Mouse (Mus musculus) mouse embryonic stem cell (cell line): ENCODE results near the gene Tlcd1.
"Not testable (repeated sequence)": the region's sequence is repeated elsewhere in the genome, so short reads cannot be mapped to it uniquely, and the experiment has no call there.

Experiments
- in situ Hi-C, 2 experiments: fragments of 300-500 bp; cut with MboI; formaldehyde crosslinking; loops; 1 replicate in 1 of 2; 3 replicates in 1 of 2; pipeline ENCODE4 v1.14.3; 2019 to 2020; ENCODE audit warnings: low sequenced_read_pairs in 2 of 2, low pct_unique_long_range_greater_than_20kb in 1 of 2, mixed read lengths in 1 of 2; ENCODE audit not compliant: unreplicated experiment in 1 of 2

Gene Tlcd1

DNA sequence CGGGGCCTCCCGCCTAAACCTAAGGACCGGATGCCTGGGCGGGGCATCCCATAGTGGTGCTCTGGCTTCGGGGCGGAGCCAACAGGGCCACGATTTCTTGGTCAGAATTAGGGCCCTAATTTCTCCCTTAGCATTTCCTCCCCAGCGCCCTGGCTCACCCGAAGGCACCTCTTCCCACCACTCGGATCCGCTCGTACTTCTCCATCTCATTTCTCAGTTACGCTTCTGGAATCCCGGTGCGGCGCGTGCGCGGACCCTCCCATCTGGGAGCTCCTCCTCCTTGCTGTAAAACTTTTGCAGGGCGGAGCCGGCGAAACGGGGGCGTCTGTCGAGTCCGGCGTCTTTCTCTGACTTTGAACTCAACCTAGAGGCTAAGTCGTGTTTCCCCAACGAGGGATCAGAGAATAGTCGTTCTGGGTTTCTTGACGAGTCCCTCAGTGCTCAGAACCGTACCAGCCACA, at the start of gene Tlcd1, which contains the start of gene Nek8:
Gene Tlcd1 (plus strand): TSS at position 310 of the 461 bp plus-strand sequence.
Gene Nek8 (minus strand): TSS at position 274 of the 461 bp plus-strand sequence.
- in situ Hi-C loops, result no loop called here

DNA sequence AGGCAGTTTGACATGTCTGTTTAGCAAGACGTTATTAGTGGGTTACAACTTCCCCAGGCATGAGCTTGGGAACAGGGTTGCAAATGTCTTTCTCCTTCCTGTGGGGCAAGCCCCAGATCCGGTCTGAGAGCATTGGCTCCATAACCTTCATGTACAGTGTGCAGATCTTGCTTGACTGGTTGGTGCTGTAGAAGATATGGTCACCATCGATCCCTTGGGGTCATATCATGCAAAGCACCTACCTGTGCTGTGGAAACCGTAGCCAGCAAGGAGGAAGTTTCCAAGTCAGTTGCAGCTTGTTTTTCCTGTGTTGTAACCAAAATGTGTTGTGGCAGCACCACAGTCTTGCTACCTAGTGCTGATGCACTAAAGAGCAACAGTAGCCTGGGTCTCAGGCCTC, 49.8 kb upstream of the Tlcd1 start:
- in situ Hi-C loops, result no loop called here

DNA sequence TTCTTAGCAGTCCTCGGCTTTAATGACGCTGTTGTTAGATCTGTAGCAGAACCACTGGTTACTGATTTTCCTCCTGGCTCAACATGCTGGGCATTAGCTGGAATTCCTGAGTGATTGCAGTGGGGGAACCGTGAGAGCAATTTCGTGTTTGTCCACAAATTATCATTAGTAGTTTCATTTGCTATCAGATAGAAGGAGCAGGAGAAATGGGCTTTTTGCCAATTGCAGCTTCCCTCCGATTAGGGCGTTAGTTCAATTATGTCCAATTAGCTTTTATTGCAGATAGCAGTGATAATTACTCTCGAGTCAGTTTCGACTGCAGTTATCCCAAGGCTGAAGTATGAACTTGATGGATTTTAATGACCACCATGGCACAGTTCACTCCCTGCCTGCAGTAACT, 47.1 kb upstream of the Tlcd1 start:
- in situ Hi-C loops, result no loop called here

DNA sequence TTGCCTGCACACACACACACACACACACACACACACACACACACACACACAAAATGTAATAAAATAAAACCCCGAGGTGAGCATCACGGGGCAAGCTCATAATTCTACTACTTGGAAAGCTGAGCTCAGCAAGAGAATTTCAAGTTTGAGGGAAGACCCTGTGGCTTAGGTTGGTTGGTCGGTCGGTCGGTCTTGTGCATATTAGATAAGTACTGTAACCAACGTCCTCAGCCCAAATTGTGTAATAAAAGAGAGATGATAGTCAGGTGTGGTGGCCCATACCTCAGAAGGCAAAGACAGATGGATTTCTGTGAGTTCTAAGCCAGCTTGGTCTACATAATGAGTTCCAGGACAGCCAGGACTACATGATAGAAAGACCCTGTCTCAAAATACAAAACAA, 42.6 kb upstream of the Tlcd1 start:
- in situ Hi-C loops, result no loop called here

DNA sequence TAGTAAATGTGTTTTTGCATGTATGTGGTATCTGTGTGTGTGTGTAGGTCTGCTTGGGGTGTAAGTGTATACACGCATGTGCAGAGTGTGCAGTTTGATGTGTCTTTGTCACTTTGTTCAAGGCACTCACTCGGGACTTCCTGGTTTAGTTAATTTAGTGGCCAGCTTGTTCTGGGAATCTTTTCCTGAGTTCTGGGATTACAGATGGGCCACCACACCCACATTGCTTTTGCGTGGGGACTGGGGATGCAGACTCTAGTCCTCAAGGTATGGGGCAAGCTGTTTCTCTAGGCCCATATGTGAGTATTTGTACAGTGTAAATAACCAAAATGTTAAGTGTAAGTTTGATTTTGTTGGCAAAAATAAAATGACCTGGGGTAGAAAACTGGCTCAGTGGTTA, 42.2 kb upstream of the Tlcd1 start:
- in situ Hi-C loops, result no loop called here

DNA sequence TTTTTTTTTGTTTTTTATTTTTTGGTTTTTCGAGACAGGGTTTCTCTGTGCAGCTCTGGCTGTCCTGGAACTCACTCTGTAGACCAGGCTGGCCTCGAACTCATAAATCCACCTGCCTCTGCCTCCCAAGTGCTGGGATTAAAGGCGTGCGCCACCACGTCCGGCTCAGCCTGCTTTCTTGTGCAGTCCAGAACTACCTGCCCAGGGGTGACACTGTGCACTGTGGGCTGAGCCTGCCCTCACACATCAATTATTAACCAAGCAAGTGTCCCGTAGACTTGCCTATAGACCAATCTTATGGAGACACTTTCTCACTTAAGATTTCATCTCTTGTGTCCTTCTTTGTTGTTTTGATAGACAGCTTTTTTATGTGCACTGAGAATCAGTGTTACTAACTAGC, 41.2 kb upstream of the Tlcd1 start:
- in situ Hi-C loops, result not testable (repeated sequence)

DNA sequence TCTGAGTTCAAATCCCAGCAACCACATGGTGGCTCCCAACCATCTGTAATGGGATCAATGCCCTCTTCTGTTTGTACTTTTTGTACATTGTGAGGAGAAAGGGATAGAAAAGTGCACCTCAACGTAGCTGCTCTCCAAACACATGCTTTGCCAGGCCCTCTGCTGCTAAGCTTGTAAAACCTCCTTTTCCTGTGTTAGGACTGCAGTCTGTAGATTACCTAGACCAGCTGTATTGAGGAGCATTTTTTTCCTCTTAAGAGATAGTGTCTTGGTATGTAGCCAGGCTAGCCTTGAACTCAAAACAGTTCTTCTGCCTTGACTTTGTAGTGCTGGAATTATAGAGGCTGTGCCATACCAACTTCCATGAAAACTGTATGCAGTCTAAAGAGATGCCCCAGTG, 40.4 kb upstream of the Tlcd1 start:
- in situ Hi-C loops, result no loop called here

DNA sequence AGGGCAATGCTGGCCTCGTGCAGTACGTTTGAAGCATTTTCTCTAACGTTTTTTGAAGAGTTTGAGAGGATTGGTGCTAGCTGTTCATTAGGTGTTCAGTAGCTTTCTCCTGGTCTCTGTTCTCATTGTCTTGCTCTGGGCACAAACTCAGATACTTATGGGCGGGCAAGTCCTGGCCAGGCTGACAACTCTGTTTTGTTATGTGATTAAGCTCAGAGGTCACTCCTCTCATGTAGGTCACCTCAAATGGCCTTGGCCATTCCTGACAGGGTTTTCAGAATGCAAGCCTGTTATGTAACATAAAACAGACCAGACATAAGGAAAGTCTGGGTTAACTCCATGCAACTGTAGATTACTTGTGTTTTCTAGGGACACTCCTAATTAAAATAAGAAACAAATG, 38.9 kb upstream of the Tlcd1 start:
- in situ Hi-C loops, result no loop called here

DNA sequence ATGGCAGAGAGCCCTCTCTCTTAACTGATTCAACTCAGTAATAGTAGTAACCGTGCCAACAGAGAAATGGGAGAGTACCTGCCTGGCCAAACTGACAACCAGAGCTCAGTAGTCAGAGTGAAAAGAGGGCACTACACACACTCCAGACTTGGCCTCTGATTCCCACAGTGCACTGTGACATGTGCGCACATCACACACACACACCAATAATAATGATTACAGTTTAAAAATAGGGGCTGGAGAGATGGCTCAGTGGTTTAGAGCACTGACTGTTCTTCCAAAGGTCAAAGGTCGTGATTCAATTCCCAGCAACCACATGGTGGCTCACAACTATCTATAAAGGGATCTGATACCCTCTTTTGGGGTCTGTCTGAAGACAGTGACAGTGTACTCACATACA, 38.5 kb upstream of the Tlcd1 start:
- in situ Hi-C loops, result no loop called here

DNA sequence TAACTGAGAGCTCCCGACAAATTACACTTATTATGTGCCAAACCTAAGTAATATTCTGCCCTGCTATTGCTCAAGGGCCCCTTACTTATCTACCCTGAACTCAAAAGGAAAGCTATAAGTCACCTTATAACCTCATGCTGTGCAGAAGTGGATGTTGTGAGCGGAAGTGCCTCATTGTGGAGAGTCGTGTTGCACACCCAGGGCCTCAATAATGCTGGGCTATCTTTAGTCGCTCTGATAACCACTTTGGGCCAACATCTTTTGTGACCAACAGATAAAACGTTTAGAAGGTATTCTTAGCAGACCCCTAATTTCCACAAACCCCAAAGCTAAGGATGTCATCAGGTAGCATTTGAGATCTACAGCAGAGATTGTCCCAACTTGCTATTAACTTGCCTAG, 35.8 kb upstream of the Tlcd1 start:
- in situ Hi-C loops, result no loop called here

DNA sequence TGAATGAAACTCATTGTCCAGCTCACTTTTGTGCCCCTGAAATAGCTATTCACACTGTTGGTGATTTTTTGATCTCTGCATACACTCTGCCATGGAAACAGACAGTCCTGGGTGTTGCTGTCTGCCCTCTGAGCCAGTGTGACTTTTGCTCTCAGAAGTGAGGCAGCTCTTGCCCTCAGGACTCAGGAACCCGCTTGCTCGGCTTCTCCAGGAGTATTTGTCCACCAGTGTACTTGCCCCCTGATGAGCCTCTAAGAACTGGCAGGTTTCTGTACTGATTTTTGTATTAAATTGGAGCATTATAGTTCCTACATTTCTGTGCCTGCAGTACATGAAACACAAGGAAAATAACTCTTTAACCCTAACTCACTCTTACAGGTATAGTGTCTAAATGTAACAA, 33.0 kb upstream of the Tlcd1 start:
- in situ Hi-C loops, result no loop called here

DNA sequence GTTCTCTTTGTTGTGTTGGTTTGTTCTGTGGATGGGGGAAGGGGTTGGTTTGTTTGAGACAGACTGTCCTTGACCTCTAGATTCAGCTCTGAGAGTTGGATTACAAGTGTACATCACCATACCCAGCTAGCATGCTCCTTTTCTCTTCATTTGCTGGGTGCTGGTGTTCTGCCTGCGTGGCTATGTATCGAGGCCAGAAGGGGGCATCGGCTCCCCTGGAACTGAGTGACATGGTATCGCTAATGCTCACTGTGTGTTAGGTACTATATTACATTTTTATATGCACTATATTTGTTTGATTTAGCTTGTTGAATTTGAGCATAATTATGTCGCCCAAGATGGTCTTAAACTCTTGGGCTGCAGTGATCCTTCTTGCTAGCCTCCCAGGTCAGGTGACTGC, 30.3 kb upstream of the Tlcd1 start:
- in situ Hi-C loops, result no loop called here

DNA sequence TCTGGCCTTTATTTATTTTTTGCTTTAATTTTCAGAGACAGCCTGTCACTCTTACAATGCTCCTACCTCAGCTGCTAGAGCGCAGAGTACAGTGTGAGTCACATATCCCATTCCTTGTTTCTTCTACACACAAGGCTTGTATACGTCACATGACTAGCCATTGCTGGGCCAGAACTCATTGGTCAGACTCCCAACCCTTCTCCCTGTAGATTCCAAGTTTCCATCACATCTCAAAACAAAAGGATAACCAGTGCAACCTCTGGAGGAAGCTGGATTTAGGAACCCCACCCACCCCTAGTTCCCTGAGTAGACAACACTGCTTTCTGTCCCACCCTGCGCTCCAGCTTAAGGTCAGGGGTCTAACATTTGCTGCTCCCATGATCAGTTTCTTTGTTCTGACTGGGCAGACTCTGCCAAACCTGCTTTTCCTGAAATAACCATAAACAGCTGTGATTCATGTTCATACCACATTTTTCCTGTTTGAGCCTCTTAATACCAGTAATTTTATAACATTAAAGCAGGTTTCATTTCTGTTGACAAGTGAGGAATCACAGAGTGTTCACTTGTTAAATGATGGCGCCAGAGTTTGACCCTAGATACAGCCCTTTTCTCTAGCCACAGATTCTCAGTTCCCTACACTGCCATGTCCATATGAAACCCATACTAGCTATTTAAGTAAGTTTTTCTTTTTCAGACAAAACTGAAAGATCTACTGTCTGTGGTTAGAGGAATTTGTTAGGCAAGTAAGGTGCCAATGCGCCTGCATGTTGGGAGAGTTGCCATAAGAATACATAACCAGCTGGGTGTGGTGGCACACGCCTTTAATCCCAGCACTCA, 29.6 kb upstream of the Tlcd1 start:
- in situ Hi-C loops, result no loop called here

DNA sequence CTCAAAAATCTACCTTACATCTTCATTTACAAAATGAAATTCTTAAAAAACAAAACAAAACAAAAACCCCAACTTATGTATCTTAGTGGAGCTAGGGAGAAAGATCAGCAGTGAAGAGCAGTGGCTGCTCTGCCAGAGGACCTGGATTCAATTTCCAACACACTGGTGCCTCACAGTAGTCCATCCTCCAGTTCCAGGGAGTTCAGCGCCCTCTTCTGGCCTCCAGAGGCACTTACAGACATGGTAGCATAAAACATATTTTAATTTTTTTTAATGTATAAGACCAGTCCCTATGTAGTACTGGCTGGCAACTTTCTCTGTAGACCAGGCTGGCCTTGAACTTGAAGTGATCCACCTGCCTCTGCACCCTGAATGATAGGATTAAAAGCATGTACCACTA, 25.4 kb upstream of the Tlcd1 start:
- in situ Hi-C loops, result no loop called here

DNA sequence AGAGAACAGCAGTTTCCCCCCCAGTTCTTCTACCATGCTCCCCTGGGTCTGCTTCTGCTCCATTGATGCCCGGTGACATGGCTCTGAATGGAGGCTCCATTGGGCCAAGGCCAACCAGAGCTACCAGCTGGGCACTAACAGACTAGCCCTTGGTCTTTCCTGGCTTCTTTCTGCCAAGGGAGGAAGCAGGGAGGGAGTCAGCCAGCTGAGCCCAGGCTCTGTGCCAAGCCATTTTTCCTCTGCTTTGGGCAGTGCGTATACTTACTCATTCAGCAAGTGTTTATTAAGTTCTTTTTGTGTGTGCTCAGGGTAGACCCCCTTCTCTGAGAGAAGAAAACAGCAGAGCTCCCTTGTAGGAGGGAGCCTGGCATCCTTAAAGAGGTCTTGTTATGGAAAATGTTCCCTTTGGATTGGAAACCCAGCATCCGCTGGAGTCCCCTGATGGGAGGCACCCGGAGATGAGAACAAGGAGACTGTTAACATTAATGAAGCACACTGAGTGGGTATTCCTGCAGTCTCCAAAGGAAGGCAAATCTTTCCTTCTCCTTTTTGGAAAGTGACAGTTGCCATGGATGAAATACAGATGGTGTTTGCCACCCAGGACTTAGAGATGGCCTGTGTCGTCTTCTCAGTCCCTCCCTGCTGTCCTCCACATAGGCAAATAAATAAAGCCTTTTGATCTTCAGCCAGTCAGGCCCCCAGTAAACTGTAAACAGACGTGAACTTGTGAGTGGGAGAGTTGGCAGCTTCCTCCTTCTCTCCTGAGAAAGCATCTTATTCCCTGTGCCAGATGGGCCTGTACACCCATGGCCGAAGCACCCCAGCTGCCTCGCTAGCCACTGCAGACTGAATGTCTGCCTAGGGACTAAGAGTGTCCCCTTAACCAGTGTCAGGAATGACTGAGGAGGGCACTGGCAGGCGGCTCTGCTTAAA, 23.9 kb upstream of the Tlcd1 start:
- in situ Hi-C loops, result no loop called here

DNA sequence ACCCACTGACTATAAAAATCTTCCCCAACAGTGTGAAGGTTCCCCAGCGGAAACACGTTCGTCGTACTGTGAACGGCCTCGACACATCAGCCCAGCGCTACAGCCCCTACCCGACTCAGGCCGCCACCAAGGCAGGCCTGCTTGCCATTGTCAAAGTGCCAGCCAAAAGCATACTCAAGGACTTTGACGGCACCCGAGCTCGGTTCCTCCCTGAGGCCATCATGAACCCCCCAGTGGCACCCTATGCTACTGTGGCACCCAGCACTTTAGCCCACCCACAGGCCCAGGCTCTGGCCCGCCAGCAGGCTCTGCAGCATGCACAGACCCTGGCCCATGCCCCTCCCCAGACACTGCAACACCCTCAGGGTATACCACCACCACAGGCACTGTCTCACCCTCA, 22.7 kb upstream of the Tlcd1 start:
- in situ Hi-C loops, result no loop called here

DNA sequence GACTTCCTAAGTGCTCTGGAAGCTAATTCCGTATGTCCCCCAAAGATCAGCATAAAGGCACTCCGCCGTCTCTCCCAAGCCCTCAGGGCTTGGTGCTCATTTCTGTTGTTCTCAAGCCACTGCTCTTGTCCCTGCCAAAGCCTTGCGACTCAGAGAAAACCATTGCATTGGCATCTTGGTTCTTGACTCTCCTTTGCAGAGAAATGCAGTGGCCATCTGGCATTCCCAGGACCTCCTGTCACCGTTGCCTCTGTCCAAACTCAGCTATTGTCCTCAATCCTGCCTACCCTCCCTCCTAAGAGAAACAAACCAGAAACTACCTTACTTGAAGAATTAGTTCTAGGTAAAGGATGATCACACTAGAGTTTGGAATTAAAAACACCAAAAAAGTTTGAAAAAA, 20.8 kb upstream of the Tlcd1 start:
- in situ Hi-C loops, result no loop called here

DNA sequence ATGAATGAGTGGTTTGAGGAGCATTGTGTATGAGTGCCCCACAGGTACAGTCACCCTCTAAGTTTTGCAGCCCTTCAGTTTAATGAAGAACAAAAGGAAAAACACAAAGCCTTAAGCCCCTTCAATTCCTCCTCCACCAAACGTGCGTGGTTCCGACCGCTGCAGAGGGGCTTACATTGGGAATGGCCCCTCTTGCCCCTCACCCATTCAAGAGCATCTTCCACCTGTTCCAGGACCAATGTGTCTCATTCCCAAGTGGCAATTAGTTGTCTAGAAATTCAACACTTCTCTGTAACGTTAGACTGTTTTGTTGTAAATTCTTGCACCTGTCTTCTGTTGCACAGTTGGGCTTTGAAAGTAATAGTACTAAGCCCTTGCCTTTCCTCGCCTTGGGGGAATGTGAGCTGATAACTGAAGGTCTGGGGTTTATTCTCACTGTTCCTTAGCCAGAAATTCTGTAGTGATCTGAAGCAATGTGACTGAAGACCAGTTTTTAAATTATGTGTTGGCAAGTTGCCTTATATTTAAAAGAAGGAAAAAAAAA, 20.3 kb upstream of the Tlcd1 start:
- in situ Hi-C loops, result no loop called here

DNA sequence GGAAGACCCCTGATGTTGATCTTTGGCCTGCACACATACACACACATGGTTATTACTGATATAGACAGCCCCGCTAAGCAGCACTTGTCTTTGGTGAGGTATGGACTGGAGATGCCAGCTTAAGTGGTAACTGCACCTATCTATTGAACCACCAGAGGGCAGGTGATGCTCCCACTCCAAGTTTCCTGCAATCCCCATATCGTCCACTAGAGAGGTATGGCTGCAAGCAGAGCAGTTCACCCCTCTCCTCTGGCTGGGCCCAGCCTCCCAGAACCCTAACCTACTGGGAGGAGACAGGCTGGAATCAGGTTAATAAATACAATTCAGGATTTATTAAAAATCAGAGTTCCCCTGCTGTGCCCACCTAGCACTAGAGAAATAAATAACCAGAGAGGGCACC, 17.4 kb upstream of the Tlcd1 start:
- in situ Hi-C loops, result no loop called here
